9 mouse cellular contexts compared by ENCODE assay signal in the genomic region with DNA sequence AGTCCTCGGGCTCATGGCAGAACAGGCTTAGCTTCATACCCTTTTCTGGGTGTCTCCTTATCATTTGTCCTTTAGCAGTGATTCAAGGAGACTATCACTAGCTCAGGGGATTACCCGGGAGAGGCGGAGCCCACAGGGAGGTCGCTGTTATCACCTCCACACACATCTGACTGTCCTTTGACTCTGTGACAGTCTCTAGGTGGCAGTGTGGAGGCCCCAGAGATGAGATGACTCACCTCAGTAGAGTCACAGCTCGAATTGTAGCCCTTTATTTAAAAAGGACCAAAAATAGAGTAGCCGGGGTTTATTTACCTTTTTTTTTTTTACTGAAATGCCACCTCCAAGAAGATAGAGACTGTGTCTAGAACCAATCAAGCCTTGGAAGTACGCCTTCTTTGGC. TPM values are rescaled to one million over a fixed set of nuclear protein-coding genes. Genes with fewer than 3 reads are reported as not detected.
DNase-seq lines count a peak whose midpoint lies in the region.
"Had no signal": no experiment of that assay in that cellular context is flagged by ENCODE, and none has a peak within 500 bp of the region (broad histone marks: within the 10 kb centered on the region; RNA-seq: fewer than 3 reads in every experiment).

No protein-coding gene starts in this region.

- peak; percentile 34 to 37 for DNase-seq in cerebellum, postnatal 10 days
- DNase-seq in cerebellum, adult 9-11 months: no peak
- peak; percentile 36 for DNase-seq in ovary, postnatal 36 days (ENCODE audit: low spot score)
- DNase-seq in ovary, postnatal 10 days (ENCODE audit: low spot score): no peak
- DNase-seq in c-Kit-positive CD71-positive TER-119-positive erythroid progenitor cells, embryonic 14.5 days (ENCODE audit: low spot score): peak; percentile 11
- DNase-seq in thymus, postnatal 0 days (ENCODE audit: low spot score): peak; percentile 46
- no peak for DNase-seq in spleen, adult 12 weeks (ENCODE audit: low spot score)
- DNase-seq in kidney, adult 9 months: no peak
- DNase-seq: liver, embryonic 13.5 days had no signal

RNA-seq across cellular contexts. Expression of gene Npas2, which starts 13.4 kb away (rescaled TPM):
- polyA plus RNA-seq in thymus, postnatal 0 days (2015; fragmentation: Nextera tagmentation; extraction: Ambion mirVana): 1.3 and 1.5 TPM in 2 replicates

Comparison
In these comparisons a context has a peak if more than half of its experiments do, and no peak if none do; other contexts are left out.
1. DNase-seq: peak in cerebellum, postnatal 10 days (2 of 2), ovary, postnatal 36 days (single experiment), c-Kit-positive CD71-positive TER-119-positive erythroid progenitor cells, embryonic 14.5 days (single experiment) and thymus, postnatal 0 days (single experiment); none in cerebellum, adult 9-11 months (single experiment), ovary, postnatal 10 days (single experiment), spleen, adult 12 weeks (single experiment) and kidney, adult 9 months (single experiment).